In genomic region chr8:86535791-86536662, GRCm38 (mm10) we compare ENCODE assay signal across 8 mouse cellular contexts. TPM values are rescaled to one million over a fixed set of nuclear protein-coding genes. Genes with fewer than 3 reads are reported as not detected.
DNase-seq lines count a peak whose midpoint lies in the region; ATAC-seq and TF ChIP-seq lines count a peak whose summit lies in the region.

No protein-coding gene starts in this region.

- peak overlapping the region; percentile 71 for H3K27ac ChIP-seq in embryonic facial prominence, embryonic 10.5 days (replicated peaks)
- H3K27ac ChIP-seq in intestine, postnatal 0 days (ENCODE audit: low read depth, low read length) = no peak overlapping the region
- peak overlapping the region; percentile 68 for H3K27ac ChIP-seq in midbrain, embryonic 13.5 days
- H3K27ac ChIP-seq in spleen, adult 2 months (ENCODE audit: insufficient read depth, low read length) = 0 out of 2 replicates have a peak overlapping the region, but pooled peaks have one; percentile 45

- 0 out of 2 replicates have a peak, but pooled peaks have one; percentile 10 for ATAC-seq in intestine, postnatal 0 days
- ATAC-seq in midbrain, embryonic 13.5 days = peak; percentile 78
- no peak for ATAC-seq in granulocyte monocyte progenitor cell, adult 5-6 weeks (replicated peaks; ENCODE audit: poor library complexity, severe bottlenecking)

- H3K9ac ChIP-seq in intestine, postnatal 0 days (ENCODE audit: low read depth, low read length) = no peak overlapping the region
- no peak overlapping the region; the same call in 1 of the 2 replicates for H3K9ac ChIP-seq in midbrain, embryonic 13.5 days (replicated peaks)

- peak overlapping the region; percentile 45 for H3K4me2 ChIP-seq in intestine, postnatal 0 days (replicated peaks; ENCODE audit: low read depth)
- H3K4me2 ChIP-seq in midbrain, embryonic 13.5 days (replicated peaks) = no peak overlapping the region

- no peaks in the 10 kb centered on the region for H3K36me3 ChIP-seq in embryonic facial prominence, embryonic 10.5 days (replicated peaks)
- no peaks in the 10 kb centered on the region for H3K36me3 ChIP-seq in intestine, postnatal 0 days (ENCODE audit: control insufficient read depth, insufficient read depth)
- no peaks in the 10 kb centered on the region for H3K36me3 ChIP-seq in midbrain, embryonic 13.5 days
- H3K36me3 ChIP-seq in spleen, adult 2 months (ENCODE audit: control insufficient read depth, insufficient read depth, low read length) = no peaks in the 10 kb centered on the region

- peak; percentile 82 for TF ChIP-seq CTCF in intestine, postnatal 0 days (IDR thresholded peaks at IDR 0.05; ENCODE audit: low read depth)
- no peak for TF ChIP-seq CTCF in spleen, adult 2 months (IDR thresholded peaks at IDR 0.05; ENCODE audit: extremely low read depth, insufficient read depth, insufficient read length, insufficient replicate concordance)

- TF ChIP-seq POLR2A in spleen, adult 2 months (IDR thresholded peaks at IDR 0.05; ENCODE audit: low read depth, low read length) = no peak

- WGBS in embryonic facial prominence, embryonic 10.5 days = 50% methylated on average over 11 of the region's 11 CpGs
- 35% methylated on average over 11 of the region's 11 CpGs for WGBS in intestine, postnatal 0 days
- 52% methylated on average over 11 of the region's 11 CpGs for WGBS in midbrain, embryonic 13.5 days
- WGBS in spleen, adult 2 months = 60% methylated on average over 11 of the region's 11 CpGs

- intact Hi-C loops in left cerebral cortex, postnatal 10 days (cut with DNase I) = loop anchor here (5.0 to 10.0 kb wide), 3 partner anchors 331 to 834 kb away; partner anchors contain the start of genes Itfg1, Neto2 and Phkb

- 0 out of 2 replicates have a peak, but pooled peaks cover 4% of the 10 kb centered on the region for H3K27me3 ChIP-seq in embryonic facial prominence, embryonic 10.5 days (replicated peaks; ENCODE audit: low read depth, poor library complexity, severe bottlenecking)
- H3K27me3 ChIP-seq in intestine, postnatal 0 days (replicated peaks; ENCODE audit: control insufficient read depth, insufficient read depth, low read length) = no peaks in the 10 kb centered on the region
- H3K27me3 ChIP-seq in midbrain, embryonic 13.5 days = no peaks in the 10 kb centered on the region
- no peaks in the 10 kb centered on the region for H3K27me3 ChIP-seq in spleen, adult 2 months (ENCODE audit: control insufficient read depth, insufficient read depth, low read length)

- peaks cover 15% of the 10 kb centered on the region for H3K4me1 ChIP-seq in embryonic facial prominence, embryonic 10.5 days
- no peaks in the 10 kb centered on the region for H3K4me1 ChIP-seq in intestine, postnatal 0 days (replicated peaks; ENCODE audit: control insufficient read depth, insufficient read depth, low read length)
- peaks cover 13% of the 10 kb centered on the region for H3K4me1 ChIP-seq in midbrain, embryonic 13.5 days (replicated peaks)
- H3K4me1 ChIP-seq in spleen, adult 2 months (ENCODE audit: control insufficient read depth, insufficient read depth, insufficient read length) = no peaks in the 10 kb centered on the region

- H3K9me3 ChIP-seq in embryonic facial prominence, embryonic 10.5 days = no peaks in the 10 kb centered on the region
- no peaks in the 10 kb centered on the region for H3K9me3 ChIP-seq in intestine, postnatal 0 days (ENCODE audit: control insufficient read depth)
- H3K9me3 ChIP-seq in midbrain, embryonic 13.5 days = no peaks in the 10 kb centered on the region

- H3K4me3 ChIP-seq in embryonic facial prominence, embryonic 10.5 days = no peak overlapping the region
- H3K4me3 ChIP-seq in intestine, postnatal 0 days (ENCODE audit: low read depth, low read length) = no peak overlapping the region
- no peak overlapping the region for H3K4me3 ChIP-seq in midbrain, embryonic 13.5 days (replicated peaks)
- H3K4me3 ChIP-seq in spleen, adult 2 months (ENCODE audit: extremely low read depth, insufficient read depth, insufficient read length) = no peak overlapping the region

- peak; percentile 59 to 80 for DNase-seq in adrenal gland, postnatal 36 days
- DNase-seq in embryonic facial prominence, embryonic 10.5 days (ENCODE audit: low spot score) = peak; percentile 81
- peak; percentile 82 to 84 for DNase-seq in heart, adult 18-20 months
- peak; percentile 85 to 87 for DNase-seq in left cerebral cortex, postnatal 10 days (ENCODE audit: extremely low spot score in 1 of 2, low spot score in 2 of 2)
- peak in 1 of 2 experiments; percentile 4 for DNase-seq in spleen, adult 2 months (ENCODE audit: low read depth in 1 of 2, low spot score in 2 of 2)

RNA-seq across cellular contexts. Expression of gene Abcc12, which starts 44.5 kb away (rescaled TPM):
- total RNA-seq in adrenal gland, postnatal 36 days (2021) = not detected
- not detected in 2 replicates for polyA plus RNA-seq in embryonic facial prominence, embryonic 10.5 days (2016; fragmentation: Nextera tagmentation; extraction: Ambion mirVana)
- under 1 TPM in 1 of 2 experiments, not detected in 1; 0.10 TPM for total RNA-seq in heart, adult 18-20 months (2021)
- 0.07 TPM in 1 of 2 replicates, not detected in the other for polyA plus RNA-seq in intestine, postnatal 0 days (2015; fragmentation: Nextera tagmentation; extraction: Ambion mirVana)
- under 1 TPM; 0.20 to 0.34 TPM for total RNA-seq in left cerebral cortex, postnatal 10 days (2021)
- polyA plus RNA-seq in midbrain, embryonic 13.5 days (2015; fragmentation: Nextera tagmentation; extraction: Ambion mirVana) = 0.05 and 0.14 TPM in 2 replicates
- polyA plus RNA-seq in spleen, adult 2 months (2012; rRNA removed) = 0.08 TPM in 1 of 2 replicates, not detected in the other
- not detected in 2 replicates for total RNA-seq in granulocyte monocyte progenitor cell, adult 5-6 weeks (2014; fragmentation: Nextera tagmentation)
- total RNA-seq in granulocyte monocyte progenitor cell, adult 5-6 weeks (2017) = not detected in 2 replicates
